Mouse (Mus musculus) heart, embryonic 10.5 days (tissue): Measurements from ENCODE around the gene Ttyh2. TPM values are rescaled to one million over a fixed set of nuclear protein-coding genes. Genes with fewer than 3 reads are reported as not detected.
A peak's percentile ranks its signal among the peaks of the same experiment; 100 is the strongest.

Source experiments
- DNase-seq: peaks from one replicate; pipeline ENCODE4 v3.0.0-alpha.2; 2017; ENCODE audit warnings: low spot score
- H3K27ac ChIP-seq: fragments of 300-500 bp; sonication (generic); 2 replicates; pipeline ENCODE4 v1.5.1; 2016; ENCODE audit warnings: mild to moderate bottlenecking
- H3K27me3 ChIP-seq: fragments of 300-500 bp; sonication (generic); 2 replicates; pipeline ENCODE4 v1.6.1; 2016; ENCODE audit warnings: mild to moderate bottlenecking; ENCODE audit not compliant: poor library complexity, insufficient read depth, severe bottlenecking
- H3K36me3 ChIP-seq: fragments of 300-500 bp; sonication (generic); 2 replicates; pipeline ENCODE4 v1.6.1; 2016; ENCODE audit warnings: mild to moderate bottlenecking, moderate library complexity
- H3K4me1 ChIP-seq: fragments of 300-500 bp; sonication (generic); 2 replicates; pipeline ENCODE4 v1.6.1; 2016; ENCODE audit warnings: mild to moderate bottlenecking
- H3K4me3 ChIP-seq: fragments of 300-500 bp; sonication (generic); 2 replicates; pipeline ENCODE4 v1.5.1; 2016; ENCODE audit warnings: mild to moderate bottlenecking, moderate library complexity
- H3K9me3 ChIP-seq: fragments of 300-500 bp; sonication (generic); 2 replicates; pipeline ENCODE4 v1.6.1; 2016; ENCODE audit warnings: mild to moderate bottlenecking, moderate library complexity
- WGBS: fragments of 180-500 bp; shearing (Covaris S2); methylation state at CpG from one replicate; pipeline ENCODE4 v1.1.7; 2016; 5-methylcytosine and 5-hydroxymethylcytosine counted together
- polyA plus RNA-seq: library from polyadenylated mRNA; unstranded; fragments of >200 nt; fragmentation: Nextera tagmentation; extraction: Ambion mirVana; gene quantifications from 2 replicates; pipeline ENCODE4 v1.2.1, GENCODE M21; 2016

Ttyh2 gene
- polyA plus RNA-seq, 1 experiment from 2014 or later, result 4.8 TPM

GRCm38 (mm10) chr11:114728333-114728732, 53.1 kb downstream of the Ttyh2 start:
- Histone ChIP-seq H3K36me3 (no peaks in the 10 kb centered on the region), H3K9me3 (no peaks in the 10 kb centered on the region), H3K27ac (no peak overlapping the region), H3K27me3 (peaks cover 23% of the 10 kb centered on the region), H3K4me1 (peaks cover 18% of the 10 kb centered on the region), H3K4me3 (no peak overlapping the region)
- no peak for DNase-seq
- WGBS, result 46% methylated on average over 5 of the region's 5 CpGs

- WGBS, result 50% methylated on average over 6 of the region's 6 CpGs
Measured at GRCm38 (mm10) chr11:114729832-114730363, 54.7 kb downstream of the Ttyh2 start.

DNA sequence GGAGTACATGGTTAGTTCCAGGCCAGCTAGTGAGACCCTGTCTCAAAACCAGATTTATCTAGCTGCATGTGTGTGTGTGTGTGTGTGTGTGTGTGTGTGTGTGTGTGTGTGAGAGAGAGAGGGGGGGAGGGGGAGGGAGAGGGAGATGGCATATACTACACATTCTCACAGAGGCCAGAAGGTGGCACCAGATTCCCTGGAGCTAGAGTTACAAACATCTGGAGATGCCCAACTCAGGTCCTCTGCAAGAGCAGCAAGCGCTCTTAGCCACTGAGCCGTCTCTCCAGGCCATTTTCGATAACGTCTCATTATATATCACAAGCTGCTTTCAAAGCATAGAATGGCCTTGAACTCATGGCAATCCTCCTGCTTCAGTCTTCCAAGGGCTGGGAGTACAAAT, 56.5 kb downstream of the Ttyh2 start:
- Histone ChIP-seq H3K36me3 (no peaks in the 10 kb centered on the region), H3K27ac (no peak overlapping the region), H3K9me3 (no peaks in the 10 kb centered on the region), H3K4me1 (peaks cover 18% of the 10 kb centered on the region), H3K4me3 (no peak overlapping the region), H3K27me3 (peaks cover 34% of the 10 kb centered on the region)
- 73% methylated on average over 4 of the region's 4 CpGs for WGBS
- no peak for DNase-seq

More at GRCm38 (mm10) chr11:114729832-114730363, 54.7 kb downstream of the Ttyh2 start:
- Histone ChIP-seq H3K36me3 (no peaks in the 10 kb centered on the region), H3K27ac (no peak overlapping the region), H3K27me3 (peaks cover 32% of the 10 kb centered on the region), H3K9me3 (no peaks in the 10 kb centered on the region), H3K4me3 (no peak overlapping the region), H3K4me1 (peaks cover 18% of the 10 kb centered on the region)
- no peak for DNase-seq

- DNase-seq, result no peak
- H3K27me3 ChIP-seq, result peaks cover 32% of the 10 kb centered on the region
- WGBS, result 65% methylated on average over 22 of the region's 22 CpGs
Measured at GRCm38 (mm10) chr11:114732890-114733289, 57.7 kb downstream of the Ttyh2 start.

DNA sequence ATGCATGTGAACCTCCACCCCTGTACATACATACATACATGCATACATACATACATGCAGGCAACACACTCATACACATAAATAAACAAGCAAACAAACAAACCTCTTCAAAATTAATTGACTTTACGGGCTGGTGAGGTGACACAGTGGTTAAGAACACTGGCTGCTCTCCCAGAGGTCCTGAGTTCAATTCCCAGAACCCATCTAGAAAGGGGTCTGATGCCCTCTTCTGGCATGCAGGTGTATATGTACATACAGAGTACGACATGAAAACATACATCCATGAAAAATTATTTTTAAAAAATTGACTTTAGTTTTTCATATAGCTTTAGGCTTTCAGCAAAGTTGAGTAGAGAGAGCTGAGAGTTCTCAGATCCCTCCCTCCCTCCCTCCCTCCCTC, 60.9 kb downstream of the Ttyh2 start:
- 76% methylated on average over 2 of the region's 2 CpGs for WGBS
- H3K36me3 ChIP-seq, result no peaks in the 10 kb centered on the region

More at GRCm38 (mm10) chr11:114732890-114733289, 57.7 kb downstream of the Ttyh2 start:
- Histone ChIP-seq H3K36me3 (no peaks in the 10 kb centered on the region), H3K9me3 (no peaks in the 10 kb centered on the region), H3K27ac (no peak overlapping the region), H3K4me3 (no peak overlapping the region), H3K4me1 (peaks cover 12% of the 10 kb centered on the region)

DNA sequence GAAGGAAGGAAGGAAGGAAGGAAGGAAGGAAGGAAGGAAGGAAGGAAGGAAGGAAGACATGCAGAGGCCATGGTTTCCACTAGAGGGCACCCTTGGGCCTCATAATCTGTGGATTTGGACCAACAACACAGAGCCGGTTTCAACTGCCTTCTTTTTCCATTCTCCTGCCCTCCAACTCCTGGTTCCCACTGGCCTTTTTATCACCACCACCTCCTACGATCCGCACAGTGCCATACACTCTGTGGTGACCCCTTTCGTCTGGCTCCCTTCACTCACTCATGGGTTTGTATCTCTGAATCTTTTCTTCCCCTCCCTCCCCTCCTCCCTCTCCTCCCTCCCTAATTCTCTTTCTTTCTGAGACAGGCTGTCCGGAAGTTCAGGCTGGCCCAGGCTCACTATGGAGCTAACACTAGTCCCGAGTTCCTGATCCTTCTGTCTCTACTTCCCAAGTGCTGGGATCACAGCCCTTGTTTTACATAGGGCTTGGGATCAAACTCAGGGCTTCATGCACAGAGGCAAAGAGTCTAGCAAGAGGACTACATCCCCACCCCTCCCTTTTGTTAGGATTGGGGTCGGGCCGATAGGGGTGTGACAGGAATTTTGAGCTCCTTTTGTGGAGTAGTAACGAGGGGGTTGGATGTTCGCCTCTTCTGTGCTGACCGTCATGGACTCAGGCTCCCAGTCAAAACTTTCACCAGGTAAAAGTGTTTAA, 61.8 kb downstream of the Ttyh2 start:
- Histone ChIP-seq H3K36me3 (no peaks in the 10 kb centered on the region), H3K9me3 (no peaks in the 10 kb centered on the region), H3K4me1 (peaks cover 7% of the 10 kb centered on the region), H3K27me3 (peaks cover 36% of the 10 kb centered on the region; the same call in 1 of the 2 replicates), H3K4me3 (no peak overlapping the region), H3K27ac (no peak overlapping the region; the same call in 1 of the 2 replicates)
- DNase-seq, result no peak
- 42% methylated on average over 11 of the region's 11 CpGs for WGBS

More for the DNA sequence above, 60.9 kb downstream of the Ttyh2 start:
- Histone ChIP-seq H3K4me1 (peaks cover 7% of the 10 kb centered on the region), H3K4me3 (no peak overlapping the region), H3K27me3 (peaks cover 31% of the 10 kb centered on the region; the same call in 1 of the 2 replicates), H3K27ac (no peak overlapping the region), H3K9me3 (no peaks in the 10 kb centered on the region)
- no peak for DNase-seq

DNA sequence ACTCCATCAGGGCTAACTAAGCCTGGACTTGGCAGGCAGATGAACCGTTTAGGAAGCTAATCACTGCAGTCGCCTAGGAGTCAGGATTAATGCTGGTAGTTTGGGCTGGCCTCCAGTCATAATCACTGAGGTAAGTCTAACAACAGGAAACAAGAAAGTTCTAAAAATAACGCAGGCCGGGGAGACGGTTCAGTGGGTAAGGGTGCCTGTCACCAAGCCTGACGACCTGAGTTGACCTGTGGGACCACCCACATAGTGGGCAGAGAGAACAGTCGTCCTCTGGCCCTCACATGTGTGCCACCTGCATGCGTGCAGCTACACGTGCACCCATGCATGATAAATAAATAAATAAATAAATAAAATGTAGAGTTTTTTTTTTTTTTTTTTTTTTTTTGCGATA, 65.4 kb downstream of the Ttyh2 start:
- no peaks in the 10 kb centered on the region for H3K9me3 ChIP-seq
- no peak for DNase-seq
- peaks cover 11% of the 10 kb centered on the region for H3K4me1 ChIP-seq
- H3K36me3 ChIP-seq, result no peaks in the 10 kb centered on the region
- 36% methylated on average over 10 of the region's 10 CpGs for WGBS
- H3K4me3 ChIP-seq, result no peak overlapping the region
- H3K27me3 ChIP-seq, result peaks cover 32% of the 10 kb centered on the region; the same call in 1 of the 2 replicates
- no peak overlapping the region for H3K27ac ChIP-seq

DNA sequence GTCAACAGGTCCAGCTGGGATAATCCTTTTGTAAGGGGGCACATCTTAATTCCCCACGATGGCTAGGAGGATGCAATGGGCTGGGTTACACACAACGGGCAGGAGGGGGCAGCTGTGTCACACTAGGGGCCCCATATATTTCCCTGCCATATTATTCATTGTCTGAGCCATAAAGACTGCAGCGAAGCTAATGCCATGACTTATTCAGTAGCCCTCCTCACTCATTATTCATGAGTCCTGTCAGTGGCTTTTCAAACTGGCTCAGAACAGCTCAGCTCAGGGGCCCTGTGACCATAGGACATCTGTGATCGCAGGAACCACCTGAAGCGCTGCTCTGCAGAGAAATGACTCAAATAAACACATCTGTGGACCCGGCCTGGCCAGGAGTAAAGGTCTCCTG, 66.2 kb downstream of the Ttyh2 start:
- Histone ChIP-seq H3K9me3 (no peaks in the 10 kb centered on the region), H3K4me1 (peaks cover 11% of the 10 kb centered on the region), H3K27me3 (peaks cover 36% of the 10 kb centered on the region; the same call in 1 of the 2 replicates), H3K36me3 (no peaks in the 10 kb centered on the region), H3K4me3 (no peak overlapping the region), H3K27ac (no peak overlapping the region)
- WGBS, result 59% methylated on average over 6 of the region's 6 CpGs
- DNase-seq, result no peak

DNA sequence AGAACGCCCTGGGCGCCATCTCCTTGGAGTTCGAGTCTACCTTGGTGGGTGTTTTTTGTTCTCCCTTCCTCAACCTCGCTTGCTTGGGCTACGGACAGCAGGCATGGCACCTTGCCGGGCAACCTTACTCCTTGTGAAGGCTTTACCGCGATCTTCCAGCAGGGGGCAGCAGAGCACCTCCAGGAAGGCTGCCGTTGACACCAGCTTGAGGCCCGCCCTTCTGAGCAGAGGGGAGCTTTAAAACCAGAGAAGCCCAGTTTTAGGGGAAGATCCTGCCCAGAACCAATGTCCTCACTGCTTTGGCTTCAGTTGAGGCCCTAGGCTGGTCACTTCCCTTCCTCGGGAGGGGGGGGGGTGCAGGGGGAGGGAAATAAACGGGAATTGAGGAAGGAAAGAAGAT, 69.9 kb downstream of the Ttyh2 start:
- WGBS, result 5% methylated on average over 12 of the region's 12 CpGs
- H3K4me1 ChIP-seq, result peaks cover 10% of the 10 kb centered on the region
- DNase-seq, result peak; percentile 92
- H3K4me3 ChIP-seq, result 0 out of 2 replicates have a peak overlapping the region, but pooled peaks have one; percentile 20
- H3K9me3 ChIP-seq, result no peaks in the 10 kb centered on the region
- no peaks in the 10 kb centered on the region for H3K36me3 ChIP-seq
- H3K27me3 ChIP-seq, result peaks cover 39% of the 10 kb centered on the region; the same call in 1 of the 2 replicates
- H3K27ac ChIP-seq, result peak overlapping the region; percentile 62; the same call in 1 of the 2 replicates

- H3K36me3 ChIP-seq, result no peaks in the 10 kb centered on the region
Measured at GRCm38 (mm10) chr11:114747564-114748138, 72.4 kb downstream of the Ttyh2 start.

DNA sequence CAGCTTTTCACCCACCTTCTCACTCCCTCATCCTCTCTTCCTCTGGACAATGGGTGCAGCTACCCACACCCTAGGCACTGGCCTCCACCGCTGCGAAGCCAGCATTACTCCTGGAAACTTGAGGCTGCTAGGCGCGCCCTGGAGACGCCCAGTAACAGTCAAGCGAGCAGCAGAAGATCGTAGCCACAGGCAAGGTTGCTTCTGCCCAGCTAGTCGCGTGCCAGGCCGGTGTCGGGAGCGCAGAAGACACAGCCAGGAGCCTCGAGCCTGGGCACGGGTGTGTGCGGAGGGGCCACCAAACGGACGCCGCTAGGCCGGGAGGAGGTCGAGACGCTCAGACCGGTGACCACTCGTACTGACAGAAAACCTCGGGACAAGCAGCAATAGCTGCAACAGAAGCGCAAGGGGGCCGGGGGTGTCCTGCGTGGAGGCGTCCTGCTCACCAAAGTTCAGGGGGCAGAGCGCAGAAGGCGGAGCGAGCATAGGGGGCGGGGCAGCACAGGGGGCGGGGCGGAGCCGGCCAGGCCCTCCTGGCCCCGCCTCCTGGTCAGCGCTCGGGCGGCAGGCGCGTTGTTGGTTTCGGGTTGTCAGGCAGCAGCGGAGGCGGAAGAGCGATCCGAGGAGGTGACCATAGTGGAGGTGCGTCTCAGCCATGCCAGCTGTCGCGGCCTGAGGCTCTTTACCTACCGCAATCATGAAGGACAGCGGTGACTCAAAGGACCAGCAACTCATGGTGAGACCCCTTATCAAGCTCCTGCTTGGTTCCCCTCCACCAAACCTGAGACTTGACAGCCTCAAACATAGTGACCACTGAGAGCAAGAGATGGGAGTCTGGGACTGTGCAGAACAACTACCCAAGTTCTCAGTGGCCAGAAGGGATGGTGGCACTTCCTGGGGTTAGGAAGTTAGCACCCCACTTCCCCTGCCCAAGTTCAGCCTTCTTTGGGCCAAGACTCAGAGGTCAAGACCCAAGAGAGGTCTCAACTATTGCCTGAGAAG, 89.9 kb downstream of the Ttyh2 start, which contains the start of gene Kif19a:
Kif19a (plus strand) TSS at position 569 of the 999 bp plus-strand sequence.
- Histone ChIP-seq H3K27me3 (peaks cover 65% of the 10 kb centered on the region), H3K9me3 (no peaks in the 10 kb centered on the region), H3K36me3 (no peaks in the 10 kb centered on the region), H3K4me3 (peak within 1 kb of the TSS; percentile 66), H3K27ac (peak within 1 kb of the TSS; percentile 57), H3K4me1 (peaks cover 16% of the 10 kb centered on the region)
- WGBS, result 3% methylated on average over 51 of the region's 51 CpGs
- peak; percentile 87 for DNase-seq

More at GRCm38 (mm10) chr11:114747564-114748138, 72.4 kb downstream of the Ttyh2 start:
- DNase-seq, result no peak
- Histone ChIP-seq H3K4me1 (0 out of 2 replicates have a peak, but pooled peaks cover 4% of the 10 kb centered on the region), H3K27ac (no peak overlapping the region), H3K27me3 (peaks cover 38% of the 10 kb centered on the region; the same call in 1 of the 2 replicates), H3K4me3 (no peak overlapping the region), H3K9me3 (no peaks in the 10 kb centered on the region)
- 83% methylated on average over 12 of the region's 12 CpGs for WGBS

DNA sequence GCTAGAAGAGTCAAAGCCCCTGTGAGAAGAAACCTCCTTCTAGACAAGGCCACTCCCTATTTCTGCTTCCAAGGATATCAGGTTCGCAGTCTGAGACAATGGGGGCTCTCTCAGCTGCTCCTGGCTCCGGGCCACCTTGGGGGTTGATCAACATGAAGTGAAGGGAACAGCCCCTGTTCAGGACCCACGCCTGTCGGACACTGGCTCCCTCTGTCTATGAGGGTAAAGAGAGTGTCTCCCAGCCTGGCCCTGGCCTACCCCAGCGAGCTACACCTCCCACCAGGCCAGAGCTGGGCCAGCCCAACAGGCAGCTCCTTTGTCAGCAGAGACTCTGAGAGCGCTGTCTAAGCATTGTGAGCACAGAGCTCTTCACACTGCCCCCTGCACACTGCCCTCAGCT, 94.7 kb downstream of the Ttyh2 start:
- no peak overlapping the region for H3K27ac ChIP-seq
- H3K9me3 ChIP-seq, result no peaks in the 10 kb centered on the region
- no peaks in the 10 kb centered on the region for H3K36me3 ChIP-seq
- WGBS, result 48% methylated on average over 6 of the region's 6 CpGs
- no peak overlapping the region for H3K4me3 ChIP-seq
- no peak for DNase-seq
- H3K27me3 ChIP-seq, result peaks cover 62% of the 10 kb centered on the region
- H3K4me1 ChIP-seq, result peaks cover 14% of the 10 kb centered on the region
